7 mouse cellular contexts compared by ENCODE assay signal in genomic region chr6:113638302-113639040, GRCm38 (mm10). TPM values are rescaled to one million over a fixed set of nuclear protein-coding genes. Genes with fewer than 3 reads are reported as not detected.
A peak's percentile ranks its signal among the peaks of the same experiment; 100 is the strongest.
DNase-seq lines count a peak whose midpoint lies in the region; ATAC-seq and TF ChIP-seq lines count a peak whose summit lies in the region.

Gene Irak2 (plus strand): TSS chr6:113638467.

- peak within 1 kb of the TSS; percentile 68 for H3K4me2 ChIP-seq in embryonic facial prominence, embryonic 13.5 days
- H3K4me2 ChIP-seq in limb, embryonic 13.5 days (replicated peaks) = peak within 1 kb of the TSS; percentile 69
- peak within 1 kb of the TSS; percentile 66 for H3K4me2 ChIP-seq in midbrain, embryonic 16.5 days (ENCODE audit: low read length)

- 7% methylated on average over 37 of the region's 37 CpGs for WGBS in embryonic facial prominence, embryonic 13.5 days
- WGBS in heart, adult 2 months = 6% methylated on average over 37 of the region's 37 CpGs
- 6% methylated on average over 37 of the region's 37 CpGs for WGBS in limb, embryonic 13.5 days
- WGBS in midbrain, embryonic 16.5 days = 8% methylated on average over 37 of the region's 37 CpGs

- no peaks in the 10 kb centered on the region for H3K36me3 ChIP-seq in embryonic facial prominence, embryonic 13.5 days
- H3K36me3 ChIP-seq in heart, adult 2 months (ENCODE audit: control insufficient read depth, insufficient read depth, low read length) = no peaks in the 10 kb centered on the region
- H3K36me3 ChIP-seq in limb, embryonic 13.5 days = peaks cover under 1% of the 10 kb centered on the region; the same call in 1 of the 2 replicates
- H3K36me3 ChIP-seq in midbrain, embryonic 16.5 days (ENCODE audit: control insufficient read depth, insufficient read depth, low read length) = no peaks in the 10 kb centered on the region

- H3K9me3 ChIP-seq in embryonic facial prominence, embryonic 13.5 days = no peaks in the 10 kb centered on the region
- H3K9me3 ChIP-seq in limb, embryonic 13.5 days = no peaks in the 10 kb centered on the region
- H3K9me3 ChIP-seq in midbrain, embryonic 16.5 days (replicated peaks; ENCODE audit: control insufficient read depth, low read length, poor library complexity, severe bottlenecking) = no peaks in the 10 kb centered on the region

- TF ChIP-seq EP300 in heart, adult 2 months (IDR thresholded peaks at IDR 0.05; ENCODE audit: insufficient read depth, low read depth, low read length) = peak; percentile 90; the same call in 1 of the 2 replicates

- peak within 1 kb of the TSS; percentile 73 for H3K9ac ChIP-seq in embryonic facial prominence, embryonic 13.5 days
- peak within 1 kb of the TSS; percentile 86 for H3K9ac ChIP-seq in heart, adult 2 months (ENCODE audit: low read depth, low read length)
- H3K9ac ChIP-seq in limb, embryonic 13.5 days = peak within 1 kb of the TSS; percentile 65
- peak within 1 kb of the TSS; percentile 65 for H3K9ac ChIP-seq in midbrain, embryonic 16.5 days (ENCODE audit: low read depth, low read length)

- DNase-seq in adrenal gland, postnatal 25 days = peak; percentile 96
- peak; percentile 96 to 97 for DNase-seq in heart, adult 2 months
- DNase-seq in kidney, adult 8-10 months = peak; percentile 94 to 98
- DNase-seq in spleen, postnatal 10 days (ENCODE audit: low spot score in 2 of 2) = peak; percentile 90 to 96

- intact Hi-C loops in heart, adult 2 months (cut with DNase I) = loop anchor here (1.0 to 10.0 kb wide), 5 partner anchors 20 to 436 kb away; no protein-coding TSS in a partner anchor

- TF ChIP-seq CTCF in heart, adult 2 months (IDR thresholded peaks at IDR 0.05) = no peak; the same call in none of the 2 replicates

- peak within 1 kb of the TSS; percentile 54 for H3K4me3 ChIP-seq in embryonic facial prominence, embryonic 13.5 days
- H3K4me3 ChIP-seq in heart, adult 2 months = peak within 1 kb of the TSS; percentile 80
- H3K4me3 ChIP-seq in limb, embryonic 13.5 days = peak within 1 kb of the TSS; percentile 58
- H3K4me3 ChIP-seq in midbrain, embryonic 16.5 days (ENCODE audit: low read depth, low read length) = peak within 1 kb of the TSS; percentile 45

- peak; percentile 84 for ATAC-seq in embryonic facial prominence, embryonic 13.5 days (ENCODE audit: insufficient number of reproducible peaks, insufficient read depth, low FRiP score, low TSS enrichment, low read depth)
- peak; percentile 92 for ATAC-seq in limb, embryonic 13.5 days (ENCODE audit: low FRiP score, low read depth)
- ATAC-seq in midbrain, embryonic 16.5 days = peak; percentile 95

- H3K27ac ChIP-seq in embryonic facial prominence, embryonic 13.5 days = peak within 1 kb of the TSS; percentile 62
- H3K27ac ChIP-seq in heart, adult 2 months = peak within 1 kb of the TSS; percentile 85
- H3K27ac ChIP-seq in limb, embryonic 13.5 days = peak within 1 kb of the TSS; percentile 33; the same call in 1 of the 2 replicates
- no peak within 1 kb of the TSS for H3K27ac ChIP-seq in midbrain, embryonic 16.5 days (ENCODE audit: low read length)

- H3K79me2 ChIP-seq in heart, adult 2 months (replicated peaks; ENCODE audit: control insufficient read depth, insufficient read depth, low read length) = peaks cover 1% of the 10 kb centered on the region; the same call in 1 of the 2 replicates

- TF ChIP-seq POLR2A in heart, adult 2 months (IDR thresholded peaks at IDR 0.05; ENCODE audit: insufficient read depth, low read depth, low read length) = peak; percentile 94

- H3K27me3 ChIP-seq in embryonic facial prominence, embryonic 13.5 days = no peaks in the 10 kb centered on the region
- H3K27me3 ChIP-seq in heart, adult 2 months (ENCODE audit: control insufficient read depth, insufficient read depth, low read length) = no peaks in the 10 kb centered on the region
- no peaks in the 10 kb centered on the region for H3K27me3 ChIP-seq in limb, embryonic 13.5 days
- H3K27me3 ChIP-seq in midbrain, embryonic 16.5 days (ENCODE audit: control insufficient read depth, insufficient read depth, low read depth, low read length) = no peaks in the 10 kb centered on the region

- no peaks in the 10 kb centered on the region for H3K4me1 ChIP-seq in embryonic facial prominence, embryonic 13.5 days
- peaks cover 7% of the 10 kb centered on the region for H3K4me1 ChIP-seq in heart, adult 2 months (ENCODE audit: control insufficient read depth, insufficient read depth, low read length)
- 0 out of 2 replicates have a peak, but pooled peaks cover 5% of the 10 kb centered on the region for H3K4me1 ChIP-seq in limb, embryonic 13.5 days
- H3K4me1 ChIP-seq in midbrain, embryonic 16.5 days (ENCODE audit: control insufficient read depth, insufficient read depth, low read length) = no peaks in the 10 kb centered on the region

RNA-seq across cellular contexts. Expression of gene Irak2, which starts in this region (rescaled TPM):
- 13.8 and 17.1 TPM in 2 replicates for total RNA-seq in adrenal gland, postnatal 25 days (2021)
- polyA plus RNA-seq in embryonic facial prominence, embryonic 13.5 days (2015; fragmentation: Nextera tagmentation; extraction: Ambion mirVana) = 2.4 and 2.8 TPM in 2 replicates
- 10 to 100 TPM; 10.4 to 13.6 TPM for total RNA-seq in heart, adult 2 months (2021)
- 12.5 and 12.9 TPM in 2 replicates for polyA plus RNA-seq in heart, adult 2 months (2012; rRNA removed)
- 3.4 and 3.6 TPM in 2 replicates for polyA plus RNA-seq in limb, embryonic 13.5 days (2015; fragmentation: Nextera tagmentation; extraction: Ambion mirVana)
- polyA plus RNA-seq in midbrain, embryonic 16.5 days (2015; fragmentation: Nextera tagmentation; extraction: Ambion mirVana) = 1.3 and 2.1 TPM in 2 replicates
